Mouse (Mus musculus): Measurements from ENCODE around the gene Dntt.

- TF ChIP-seq TAL1 (IDR thresholded peaks at IDR 0.05; ENCODE audit: low read length) (no peak), GATA1 (IDR thresholded peaks at IDR 0.05; ENCODE audit: low read length) (no peak)
Measured at GRCm38 (mm10) chr19:41014003-41014402, 15.1 kb upstream of the Dntt start.

Data from erythroblast, embryonic 14.5 days (primary cell).